Mouse (Mus musculus) midbrain, embryonic 12.5 days (tissue): ENCODE measurements around the gene Cbfa2t3. TPM values are rescaled to one million over a fixed set of nuclear protein-coding genes. Genes with fewer than 3 reads are reported as not detected.
A peak's percentile ranks its signal among the peaks of the same experiment; 100 is the strongest.

Source experiments
- ATAC-seq: fragments of 200-750 bp; cut with Nextera tagmentation; 2 replicates; pipeline ENCODE4 v1.8.0; 2017; ENCODE audit warnings: low read depth, moderate TSS enrichment, moderate library complexity; ENCODE audit not compliant: low FRiP score
- H3K27ac ChIP-seq: fragments of 300-500 bp; sonication (generic); replicated peaks from 2 replicates; pipeline ENCODE4 v1.5.1; 2016; ENCODE audit warnings: mild to moderate bottlenecking
- H3K27me3 ChIP-seq: fragments of 300-500 bp; sonication (generic); 2 replicates; pipeline ENCODE4 v1.6.1; 2016; ENCODE audit warnings: mild to moderate bottlenecking
- H3K36me3 ChIP-seq: fragments of 300-500 bp; sonication (generic); 2 replicates; pipeline ENCODE4 v1.6.1; 2016
- H3K4me1 ChIP-seq: fragments of 300-500 bp; sonication (generic); 2 replicates; pipeline ENCODE4 v1.6.1; 2016
- H3K4me2 ChIP-seq: fragments of 300-500 bp; sonication (generic); replicated peaks from 2 replicates; pipeline ENCODE4 v1.6.1; 2016; ENCODE audit warnings: mild to moderate bottlenecking, moderate library complexity
- H3K4me3 ChIP-seq: fragments of 300-500 bp; sonication (generic); 2 replicates; pipeline ENCODE4 v1.5.1; 2016; ENCODE audit warnings: mild to moderate bottlenecking
- H3K9ac ChIP-seq: fragments of 300-500 bp; sonication (generic); replicated peaks from 2 replicates; pipeline ENCODE4 v1.6.1; 2016; ENCODE audit warnings: mild to moderate bottlenecking, moderate library complexity
- H3K9me3 ChIP-seq: fragments of 300-500 bp; sonication (generic); 2 replicates; pipeline ENCODE4 v1.6.1; 2016; ENCODE audit warnings: mild to moderate bottlenecking
- WGBS: fragments of 180-500 bp; shearing (Covaris S2); methylation state at CpG from one replicate; pipeline ENCODE4 v1.1.7; 2016; 5-methylcytosine and 5-hydroxymethylcytosine counted together
- microRNA-seq: library from miRNA; unstranded; fragments of <30 nt; microRNA quantifications from one replicate; pipeline ENCODE4, GENCODE M21; 2017
- polyA plus RNA-seq: library from polyadenylated mRNA; unstranded; fragments of >200 nt; fragmentation: Nextera tagmentation; extraction: Ambion mirVana; gene quantifications from 2 replicates; pipeline ENCODE4 v1.2.1, GENCODE M21; 2016

Gene Cbfa2t3
- polyA plus RNA-seq, 1 experiment from 2014 or later: 12.9 TPM

GRCm38 (mm10) chr8:122579196-122579595 is 119.7 kb downstream of the Cbfa2t3 start:
- Histone ChIP-seq H3K36me3 (0 out of 2 replicates have a peak, but pooled peaks cover 3% of the 10 kb centered on the region), H3K4me3 (no peak overlapping the region), H3K27me3 (no peaks in the 10 kb centered on the region), H3K9ac (no peak overlapping the region), H3K4me1 (peaks cover 28% of the 10 kb centered on the region), H3K9me3 (no peaks in the 10 kb centered on the region), H3K27ac (no peak overlapping the region), H3K4me2 (no peak overlapping the region)
- no peak for ATAC-seq
- 40% methylated on average over 7 of the region's 7 CpGs for WGBS

GRCm38 (mm10) chr8:122577116-122577515 is 121.8 kb downstream of the Cbfa2t3 start:
- Histone ChIP-seq H3K9ac (peak overlapping the region; percentile 87; the same call in 1 of the 2 replicates), H3K4me1 (peaks cover 38% of the 10 kb centered on the region), H3K4me3 (peak overlapping the region; percentile 64), H3K36me3 (peaks cover 15% of the 10 kb centered on the region), H3K9me3 (no peaks in the 10 kb centered on the region), H3K4me2 (peak overlapping the region; percentile 83), H3K27me3 (no peaks in the 10 kb centered on the region), H3K27ac (no peak overlapping the region)
- ATAC-seq: peak; percentile 42
- WGBS: 38% methylated on average over 10 of the region's 10 CpGs

GRCm38 (mm10) chr8:122576648-122577022 is 122.3 kb downstream of the Cbfa2t3 start, which contains the start of gene Aprt:
Aprt (minus strand) TSS chr8:122576909.
- H3K27ac ChIP-seq: no peak within 1 kb of the TSS
- WGBS: under 1% methylated on average over 38 of the region's 39 CpGs
- ATAC-seq: peak; percentile 88

GRCm38 (mm10) chr8:122575735-122576647 is 122.9 kb downstream of the Cbfa2t3 start:
- 0 out of 2 replicates have a peak, but pooled peaks have one; percentile 5 for ATAC-seq
- 19% methylated on average over 21 of the region's 21 CpGs for WGBS

More at GRCm38 (mm10) chr8:122576648-122577022, 122.3 kb downstream of the Cbfa2t3 start, which contains the start of gene Aprt:
- Histone ChIP-seq H3K4me3 (peak within 1 kb of the TSS; percentile 64), H3K36me3 (peaks cover 20% of the 10 kb centered on the region), H3K4me2 (peak within 1 kb of the TSS; percentile 83), H3K9ac (peak within 1 kb of the TSS; percentile 87), H3K9me3 (no peaks in the 10 kb centered on the region), H3K27me3 (no peaks in the 10 kb centered on the region), H3K4me1 (peaks cover 38% of the 10 kb centered on the region)

GRCm38 (mm10) chr8:122575286-122575685 is 123.6 kb downstream of the Cbfa2t3 start:
- ATAC-seq: no peak
- H3K9ac ChIP-seq: 0 out of 2 replicates have a peak overlapping the region, but pooled peaks have one; percentile 87

More at GRCm38 (mm10) chr8:122575735-122576647, 122.9 kb downstream of the Cbfa2t3 start:
- Histone ChIP-seq H3K4me1 (peaks cover 38% of the 10 kb centered on the region), H3K27ac (no peak overlapping the region), H3K27me3 (no peaks in the 10 kb centered on the region), H3K9ac (peak overlapping the region; percentile 87), H3K9me3 (no peaks in the 10 kb centered on the region), H3K4me2 (peak overlapping the region; percentile 83), H3K4me3 (peak overlapping the region; percentile 64), H3K36me3 (peaks cover 26% of the 10 kb centered on the region)

More at GRCm38 (mm10) chr8:122575286-122575685, 123.6 kb downstream of the Cbfa2t3 start:
- Histone ChIP-seq H3K27ac (no peak overlapping the region), H3K4me2 (peak overlapping the region; percentile 83), H3K9me3 (no peaks in the 10 kb centered on the region), H3K4me3 (peak overlapping the region; percentile 64), H3K27me3 (no peaks in the 10 kb centered on the region), H3K36me3 (peaks cover 33% of the 10 kb centered on the region), H3K4me1 (peaks cover 38% of the 10 kb centered on the region)
- 82% methylated on average over 8 of the region's 8 CpGs for WGBS

Small RNA genes within 50 kb of the gene (microRNA-seq; reads per million reads assigned to microRNA genes)
- gene Mir6396: not detected

Other genes with a start within 250 kb of the Cbfa2t3 start
- gene Snai3, start 238.4 kb downstream of the Cbfa2t3 start, polyA plus RNA-seq: not detected in 2 replicates
- gene Rnf166, start 223.0 kb downstream of the Cbfa2t3 start, polyA plus RNA-seq: 36.7 and 37.7 TPM in 2 replicates
- 65.1 and 66.8 TPM in 2 replicates for gene Ctu2, start 223.0 kb downstream of the Cbfa2t3 start, polyA plus RNA-seq
- gene Piezo1, start 147.8 kb downstream of the Cbfa2t3 start, polyA plus RNA-seq: 5.0 and 8.0 TPM in 2 replicates
- gene Cdt1, start 131.1 kb downstream of the Cbfa2t3 start, polyA plus RNA-seq: 30.0 and 34.7 TPM in 2 replicates
- 157 and 160 TPM in 2 replicates for gene Aprt, start 122.2 kb downstream of the Cbfa2t3 start, polyA plus RNA-seq
- 4.9 and 5.7 TPM in 2 replicates for gene Galns, start 87.6 kb downstream of the Cbfa2t3 start, polyA plus RNA-seq
- gene Trappc2l, start 87.5 kb downstream of the Cbfa2t3 start, polyA plus RNA-seq: 50.4 and 57.5 TPM in 2 replicates
- gene Pabpn1l, start 76.4 kb downstream of the Cbfa2t3 start, polyA plus RNA-seq: not detected in 2 replicates
- 16.9 and 17.3 TPM in 2 replicates for gene Acsf3, start 76.4 kb upstream of the Cbfa2t3 start, polyA plus RNA-seq
- gene Cdh15, start 148.9 kb upstream of the Cbfa2t3 start, polyA plus RNA-seq: 0.43 and 0.76 TPM in 2 replicates